Mouse (Mus musculus) heart, embryonic 14.5 days (tissue): ENCODE results near the gene Garnl3. TPM values are rescaled to one million over a fixed set of nuclear protein-coding genes. Genes with fewer than 3 reads are reported as not detected.

Experiments used
- ATAC-seq: fragments of 200-750 bp; cut with Nextera tagmentation; 2 replicates; pipeline ENCODE4 v1.8.0; 2017; ENCODE audit warnings: low read depth, moderate TSS enrichment; ENCODE audit not compliant: insufficient number of reproducible peaks, insufficient read depth, low FRiP score
- H3K27ac ChIP-seq, 2 experiments: fragments of 200-500 bp in 1 of 2; fragments of 300-500 bp in 1 of 2; sonication (generic) in 1 of 2; replicated peaks in 1 of 2; 2 replicates each; pipeline ENCODE4 v1.5.1; 2012 to 2014; ENCODE audit warnings: low read depth in 2 of 2, low read length in 2 of 2, control low read depth in 1 of 2, mild to moderate bottlenecking in 1 of 2, mixed read lengths in 1 of 2; ENCODE audit not compliant: control insufficient read depth in 1 of 2, insufficient read depth in 1 of 2
- H3K27me3 ChIP-seq: fragments of 300-500 bp; sonication (generic); 2 replicates; pipeline ENCODE4 v1.6.1; 2014; ENCODE audit warnings: mild to moderate bottlenecking, low read length, control low read depth; ENCODE audit not compliant: control insufficient read depth, insufficient read depth
- H3K36me3 ChIP-seq: fragments of 300-500 bp; sonication (generic); 2 replicates; pipeline ENCODE4 v1.6.1; 2014; ENCODE audit warnings: mild to moderate bottlenecking, control low read depth, low read length, mixed read lengths; ENCODE audit not compliant: control insufficient read depth, insufficient read depth
- H3K4me1 ChIP-seq, 2 experiments: fragments of 200-500 bp in 1 of 2; fragments of 300-500 bp in 1 of 2; sonication (generic) in 1 of 2; 2 replicates each; pipeline ENCODE4 v1.6.1; 2012 to 2014; ENCODE audit warnings: low read length in 2 of 2, control low read depth in 1 of 2, mixed read lengths in 1 of 2; ENCODE audit not compliant: control insufficient read depth in 2 of 2, insufficient read depth in 2 of 2
- H3K4me2 ChIP-seq: fragments of 300-500 bp; sonication (generic); 2 replicates; pipeline ENCODE4 v1.6.1; 2014; ENCODE audit warnings: mild to moderate bottlenecking, low read length
- H3K4me3 ChIP-seq, 2 experiments: fragments of 200-500 bp in 1 of 2; fragments of 300-500 bp in 1 of 2; sonication (generic) in 1 of 2; 2 replicates each; pipeline ENCODE4 v1.5.1; 2012 to 2014; ENCODE audit warnings: low read length in 2 of 2, mild to moderate bottlenecking in 2 of 2, control low read depth in 1 of 2, low read depth in 1 of 2, moderate library complexity in 1 of 2; ENCODE audit not compliant: control insufficient read depth in 1 of 2, insufficient read depth in 1 of 2
- H3K9ac ChIP-seq: fragments of 300-500 bp; sonication (generic); 2 replicates; pipeline ENCODE4 v1.6.1; 2014; ENCODE audit warnings: mild to moderate bottlenecking, low read length
- H3K9me3 ChIP-seq: fragments of 300-500 bp; sonication (generic); 2 replicates; pipeline ENCODE4 v1.6.1; 2016; ENCODE audit warnings: low read length, control low read depth; ENCODE audit not compliant: control insufficient read depth
- WGBS: fragments of 180-500 bp; shearing (Covaris S2); extraction: QIAGEN DNeasy Blood & Tissue Kit; methylation state at CpG from one replicate; pipeline ENCODE4 v1.1.7; 2014; 5-methylcytosine and 5-hydroxymethylcytosine counted together
- polyA plus RNA-seq: library from polyadenylated mRNA; unstranded; fragments of >200 nt; fragmentation: Nextera tagmentation; extraction: Ambion mirVana; gene quantifications from 2 replicates; pipeline ENCODE4 v1.2.1, GENCODE M21; 2014

The Garnl3 gene
- polyA plus RNA-seq, 1 experiment from 2014 or later = 11.0 TPM

GRCm38 (mm10) chr2:32982700-32983099, 148.8 kb downstream of the Garnl3 start:
- Histone ChIP-seq H3K4me3 (peak overlapping the region; percentile 67 to 80; a peak in 3 of 4 replicates), H3K4me2 (peak overlapping the region; percentile 99), H3K27me3 (no peaks in the 10 kb centered on the region), H3K27ac (peak overlapping the region in 1 of 2 experiments; percentile 17; a peak in 1 of 4 replicates), H3K9me3 (no peaks in the 10 kb centered on the region), H3K36me3 (no peaks in the 10 kb centered on the region), H3K4me1 (peaks cover 6 to 7% of the 10 kb centered on the region in 2 experiments; a peak in 3 of 4 replicates), H3K9ac (peak overlapping the region; percentile 59)
- ATAC-seq = no peak
- WGBS = 6% methylated on average over 4 of the region's 4 CpGs

- H3K9me3 ChIP-seq = no peaks in the 10 kb centered on the region
- 0% methylated on average over 47 of the region's 50 CpGs for WGBS
- peak within 1 kb of the TSS; percentile 15 to 77; a peak in 3 of 4 replicates for H3K27ac ChIP-seq
- H3K4me2 ChIP-seq = peak within 1 kb of the TSS; percentile 99
- peak; percentile 95 for ATAC-seq
- H3K9ac ChIP-seq = peak within 1 kb of the TSS; percentile 90
- H3K36me3 ChIP-seq = no peaks in the 10 kb centered on the region
- H3K4me3 ChIP-seq = peak within 1 kb of the TSS; percentile 67 to 80
- no peaks in the 10 kb centered on the region for H3K27me3 ChIP-seq
- H3K4me1 ChIP-seq = peaks cover 6 to 7% of the 10 kb centered on the region in 2 experiments; a peak in 3 of 4 replicates
Observed at GRCm38 (mm10) chr2:32981725-32982271, 149.7 kb downstream of the Garnl3 start, which contains the start of gene Slc2a8. Gene Slc2a8 (minus strand): TSS chr2:32982083.

- peak overlapping the region in 1 of 2 experiments; percentile 77; a peak in 2 of 4 replicates for H3K27ac ChIP-seq
- 0 out of 2 replicates have a peak, but pooled peaks cover 4% of the 10 kb centered on the region for H3K36me3 ChIP-seq
- peak overlapping the region; percentile 90 for H3K9ac ChIP-seq
- H3K4me3 ChIP-seq = peak overlapping the region; percentile 67 to 80
- peaks cover 6 to 7% of the 10 kb centered on the region in 2 experiments; a peak in 3 of 4 replicates for H3K4me1 ChIP-seq
- peak; percentile 34 for ATAC-seq
- WGBS = 2% methylated on average over 23 of the region's 23 CpGs
- H3K27me3 ChIP-seq = no peaks in the 10 kb centered on the region
- no peaks in the 10 kb centered on the region for H3K9me3 ChIP-seq
- peak overlapping the region; percentile 99 for H3K4me2 ChIP-seq
Observed at GRCm38 (mm10) chr2:32981281-32981680, 150.2 kb downstream of the Garnl3 start.

GRCm38 (mm10) chr2:32979675-32980074, 151.8 kb downstream of the Garnl3 start:
- no peak overlapping the region for H3K9ac ChIP-seq

GRCm38 (mm10) chr2:32978675-32979074, 152.8 kb downstream of the Garnl3 start:
- Histone ChIP-seq H3K9me3 (no peaks in the 10 kb centered on the region), H3K4me2 (no peak overlapping the region), H3K4me1 (peaks cover 6 to 7% of the 10 kb centered on the region in 2 experiments; a peak in 3 of 4 replicates), H3K36me3 (peaks cover 27% of the 10 kb centered on the region), H3K27ac (no peak overlapping the region), H3K9ac (no peak overlapping the region), H3K27me3 (no peaks in the 10 kb centered on the region), H3K4me3 (no peak overlapping the region)
- no peak for ATAC-seq
- 47% methylated on average over 3 of the region's 3 CpGs for WGBS

More at GRCm38 (mm10) chr2:32979675-32980074, 151.8 kb downstream of the Garnl3 start:
- Histone ChIP-seq H3K27me3 (no peaks in the 10 kb centered on the region), H3K4me3 (no peak overlapping the region), H3K4me2 (no peak overlapping the region), H3K9me3 (no peaks in the 10 kb centered on the region), H3K36me3 (peaks cover 17% of the 10 kb centered on the region), H3K27ac (no peak overlapping the region), H3K4me1 (peaks cover 6 to 7% of the 10 kb centered on the region in 2 experiments; a peak in 3 of 4 replicates)
- WGBS = 87% methylated on average over 7 of the region's 7 CpGs
- ATAC-seq = no peak

GRCm38 (mm10) chr2:32977114-32977513, 154.3 kb downstream of the Garnl3 start:
- H3K9ac ChIP-seq = no peak overlapping the region
- no peak for ATAC-seq
- H3K27me3 ChIP-seq = no peaks in the 10 kb centered on the region
- peaks cover 3 to 7% of the 10 kb centered on the region in 2 experiments; a peak in 3 of 4 replicates for H3K4me1 ChIP-seq
- no peak overlapping the region for H3K4me2 ChIP-seq
- no peak overlapping the region for H3K4me3 ChIP-seq
- H3K27ac ChIP-seq = no peak overlapping the region
- WGBS = 77% methylated on average over 5 of the region's 5 CpGs
- H3K9me3 ChIP-seq = no peaks in the 10 kb centered on the region
- H3K36me3 ChIP-seq = peaks cover 40% of the 10 kb centered on the region

- no peak overlapping the region for H3K4me2 ChIP-seq
- H3K36me3 ChIP-seq = peaks cover 40% of the 10 kb centered on the region
- no peak overlapping the region for H3K9ac ChIP-seq
- no peaks in the 10 kb centered on the region for H3K27me3 ChIP-seq
- 87% methylated on average over 8 of the region's 8 CpGs for WGBS
- no peak for ATAC-seq
- no peaks in the 10 kb centered on the region for H3K9me3 ChIP-seq
- H3K4me1 ChIP-seq = peaks cover 6 to 9% of the 10 kb centered on the region in 2 experiments
- no peak overlapping the region for H3K4me3 ChIP-seq
- H3K27ac ChIP-seq = no peak overlapping the region
Observed at GRCm38 (mm10) chr2:32974216-32974615, 157.2 kb downstream of the Garnl3 start.
